Mouse (Mus musculus): ENCODE measurements around the gene Adgrg1.

Adgrg1 gene

GRCm38 (mm10) chr8:94995336-94995893 lies 20.9 kb downstream of the Adgrg1 start:
- peak; percentile 81 to 88 for DNase-seq (ENCODE audit: inconsistent age in 2 of 2, low spot score in 1 of 2)

GRCm38 (mm10) chr8:94996037-94996436 lies 21.5 kb downstream of the Adgrg1 start:
- DNase-seq (ENCODE audit: inconsistent age in 2 of 2, low spot score in 1 of 2) = peak; percentile 18 to 34

GRCm38 (mm10) chr8:94996899-94997856 lies 22.6 kb downstream of the Adgrg1 start:
- DNase-seq (ENCODE audit: inconsistent age in 2 of 2, low spot score in 1 of 2) = peak; percentile 64 to 78

GRCm38 (mm10) chr8:94997857-94998243 lies 23.3 kb downstream of the Adgrg1 start:
- no peak for DNase-seq (ENCODE audit: inconsistent age in 2 of 2, low spot score in 1 of 2)

- peak in 1 of 2 experiments; percentile 21 for DNase-seq (ENCODE audit: inconsistent age in 2 of 2, low spot score in 1 of 2)
These were observed 23.9 kb downstream of the Adgrg1 start for GRCm38 (mm10) chr8:94998431-94998830.

GRCm38 (mm10) chr8:94999004-94999403 lies 24.5 kb downstream of the Adgrg1 start:
- peak; percentile 50 to 62 for DNase-seq (ENCODE audit: inconsistent age in 2 of 2, low spot score in 1 of 2)

GRCm38 (mm10) chr8:94999956-95000355 lies 25.4 kb downstream of the Adgrg1 start:
- DNase-seq (ENCODE audit: inconsistent age in 2 of 2, low spot score in 1 of 2) = peak; percentile 66 to 76

- peak; percentile 82 to 85 for DNase-seq (ENCODE audit: inconsistent age in 2 of 2, low spot score in 1 of 2)
These were observed 26.1 kb downstream of the Adgrg1 start for GRCm38 (mm10) chr8:95000684-95001083.

- peak; percentile 30 to 64 for DNase-seq (ENCODE audit: inconsistent age in 2 of 2, low spot score in 1 of 2)
These were observed 26.6 kb downstream of the Adgrg1 start for GRCm38 (mm10) chr8:95001165-95001564.

- DNase-seq (ENCODE audit: inconsistent age in 2 of 2, low spot score in 1 of 2) = peak; percentile 84 to 94
These were observed 27.1 kb downstream of the Adgrg1 start for GRCm38 (mm10) chr8:95001655-95002054.

GRCm38 (mm10) chr8:95002089-95002655 lies 27.6 kb downstream of the Adgrg1 start:
- DNase-seq (ENCODE audit: inconsistent age in 2 of 2, low spot score in 1 of 2) = no peak

- no peak for DNase-seq (ENCODE audit: inconsistent age in 2 of 2, low spot score in 1 of 2)
These were observed 37.9 kb downstream of the Adgrg1 start for GRCm38 (mm10) chr8:95012442-95012919.

- no peak for DNase-seq (ENCODE audit: inconsistent age in 2 of 2, low spot score in 1 of 2)
These were observed 41.3 kb downstream of the Adgrg1 start for GRCm38 (mm10) chr8:95015866-95016265.

- DNase-seq (ENCODE audit: inconsistent age in 2 of 2, low spot score in 1 of 2) = no peak
These were observed 42.1 kb downstream of the Adgrg1 start for GRCm38 (mm10) chr8:95016684-95017083.

- no peak for DNase-seq (ENCODE audit: inconsistent age in 2 of 2, low spot score in 1 of 2)
These were observed 42.9 kb downstream of the Adgrg1 start, which contains the start of gene Adgrg3 for GRCm38 (mm10) chr8:95017451-95017850. Gene Adgrg3, plus strand, starts transcription at chr8:95017692.

GRCm38 (mm10) chr8:95017969-95018635 lies 43.6 kb downstream of the Adgrg1 start:
- no peak for DNase-seq (ENCODE audit: inconsistent age in 2 of 2, low spot score in 1 of 2)

- DNase-seq (ENCODE audit: inconsistent age in 2 of 2, low spot score in 1 of 2) = peak in 1 of 2 experiments; percentile 53
These were observed 45.8 kb downstream of the Adgrg1 start for GRCm38 (mm10) chr8:95020293-95020777.

GRCm38 (mm10) chr8:95020821-95021220 lies 46.3 kb downstream of the Adgrg1 start:
- no peak for DNase-seq (ENCODE audit: inconsistent age in 2 of 2, low spot score in 1 of 2)

- no peak for DNase-seq (ENCODE audit: inconsistent age in 2 of 2, low spot score in 1 of 2)
These were observed 48.6 kb downstream of the Adgrg1 start for GRCm38 (mm10) chr8:95023201-95023600.

- DNase-seq (ENCODE audit: inconsistent age in 2 of 2, low spot score in 1 of 2) = no peak
These were observed 49.8 kb downstream of the Adgrg1 start for GRCm38 (mm10) chr8:95024387-95024786.

- peak in 1 of 2 experiments; percentile 42 for DNase-seq (ENCODE audit: inconsistent age in 2 of 2, low spot score in 1 of 2)
These were observed 50.9 kb downstream of the Adgrg1 start for GRCm38 (mm10) chr8:95025421-95025820.

Measured in adrenal gland, adult (tissue).